Mouse (Mus musculus) hematopoietic stem cell, adult 5-6 weeks (primary cell): ENCODE data around the gene Arap1. TPM values are rescaled to one million over a fixed set of nuclear protein-coding genes. Genes with fewer than 3 reads are reported as not detected.
A peak's percentile ranks its signal among the peaks of the same experiment; 100 is the strongest.

Experiments
- ATAC-seq, 2 experiments: fragments of 125-278 bp in 1 of 2; replicated peaks in 1 of 2; 2 replicates each; pipeline ENCODE4 v1.8.0; 2016 to 2017; ENCODE audit warnings: inconsistent platforms in 2 of 2, mild to moderate bottlenecking in 2 of 2, moderate number of reproducible peaks in 2 of 2, low read depth in 1 of 2, moderate TSS enrichment in 1 of 2; ENCODE audit not compliant: low FRiP score in 2 of 2, poor library complexity in 2 of 2, severe bottlenecking in 2 of 2, insufficient read depth in 1 of 2, low TSS enrichment in 1 of 2
- total RNA-seq: library from RNA; stranded (forward); fragments of 172-1452, 232-1000 nt; gene quantifications from 2 replicates; pipeline ENCODE4 v1.2.3, GENCODE M21; 2017

The Arap1 gene
- total RNA-seq, 1 experiment from 2014 or later: 117 TPM

DNA sequence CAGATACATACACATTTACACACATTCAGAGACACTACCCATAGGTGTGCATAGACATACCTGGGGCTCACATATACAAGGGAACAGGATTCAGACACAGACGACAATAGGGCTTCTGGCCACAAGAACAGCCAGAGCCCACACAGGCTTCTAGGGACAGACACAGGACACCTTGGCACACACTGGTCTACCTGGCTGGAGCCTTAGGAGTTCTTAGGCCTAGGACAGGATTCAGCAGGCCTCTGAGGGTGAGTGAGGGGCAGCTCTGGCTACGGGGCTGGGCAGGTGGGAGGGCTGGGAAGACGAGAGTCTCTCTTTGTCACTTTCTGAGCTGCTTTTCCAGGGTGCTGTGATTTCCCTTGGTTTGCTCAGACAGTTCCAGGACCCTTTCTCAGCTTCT, 30.4 kb downstream of the Arap1 start:
- no peak for ATAC-seq

DNA sequence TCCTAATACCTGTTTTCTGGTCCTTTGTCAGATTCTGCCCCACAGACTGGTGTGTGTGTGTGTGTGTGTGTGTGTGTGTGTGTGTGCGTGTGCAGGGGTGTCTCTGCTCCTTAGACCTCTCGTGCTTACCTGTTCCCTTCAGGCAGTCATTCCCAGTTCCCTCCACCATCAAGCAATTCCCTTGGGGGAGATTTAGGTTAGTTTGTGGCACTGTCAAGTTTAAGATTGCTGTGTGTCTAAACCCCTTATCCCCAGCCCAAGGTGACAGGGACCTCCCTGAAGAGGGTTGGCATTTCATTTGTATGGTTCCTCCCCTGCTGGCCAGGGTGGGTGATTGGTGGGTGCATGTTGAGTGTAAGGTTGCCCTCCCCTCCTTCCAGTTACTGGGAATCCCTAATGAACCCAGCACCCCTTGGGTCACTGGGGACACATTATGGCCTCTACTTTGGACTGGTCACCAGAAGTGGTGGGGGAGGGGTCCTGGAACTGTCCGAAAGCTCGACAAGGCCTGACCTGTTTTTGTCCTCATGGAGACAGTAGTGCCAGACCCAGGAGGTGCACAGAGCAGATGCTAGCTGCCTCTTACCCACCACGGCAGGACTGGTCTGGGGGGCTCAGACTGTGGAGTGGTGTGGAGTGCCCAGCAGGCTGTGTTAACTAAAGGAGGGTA, 31.1 kb downstream of the Arap1 start:
- no peak for ATAC-seq

DNA sequence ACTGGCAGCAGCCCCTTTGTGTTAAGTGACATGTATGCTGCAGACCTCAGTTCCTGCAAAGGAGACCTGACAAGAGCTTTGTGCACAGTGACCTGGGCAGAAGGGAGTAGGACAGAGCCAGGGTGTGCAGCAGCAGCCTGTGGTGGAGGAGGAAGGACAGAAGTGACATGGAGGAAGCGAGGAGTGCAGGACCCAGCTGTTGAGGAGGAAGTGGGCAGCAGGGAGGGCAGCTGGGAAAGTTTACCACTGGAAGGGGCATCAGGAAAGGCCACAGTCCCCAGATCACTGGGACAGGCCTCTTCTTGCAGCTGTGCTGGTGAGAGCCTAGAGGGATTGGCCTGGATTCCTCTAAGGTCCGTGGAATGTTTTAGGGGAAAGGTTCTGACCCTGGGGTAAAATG, 31.9 kb downstream of the Arap1 start:
- peak; percentile 0 to 30; a peak in 2 of 4 replicates for ATAC-seq

DNA sequence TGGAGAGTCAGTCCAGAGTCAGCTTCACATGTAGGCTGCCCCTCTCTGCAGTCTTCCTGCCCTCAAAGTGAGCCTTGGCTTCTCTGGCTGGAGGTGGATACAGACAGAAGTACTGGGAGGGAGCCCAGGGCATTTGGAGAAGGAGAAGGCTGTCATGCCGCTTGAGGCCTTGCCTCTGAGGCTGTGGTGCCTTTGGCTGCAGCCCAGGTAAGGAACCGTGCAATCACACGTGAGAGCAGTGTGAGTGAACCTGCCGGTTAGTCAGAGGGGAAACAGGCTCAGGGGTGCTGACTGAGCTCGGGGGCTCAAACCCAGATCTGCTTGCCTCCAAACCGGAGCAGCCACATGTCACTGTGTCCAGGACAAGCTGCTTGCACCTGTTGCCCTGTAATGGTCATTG, 33.6 kb downstream of the Arap1 start:
- ATAC-seq: no peak

DNA sequence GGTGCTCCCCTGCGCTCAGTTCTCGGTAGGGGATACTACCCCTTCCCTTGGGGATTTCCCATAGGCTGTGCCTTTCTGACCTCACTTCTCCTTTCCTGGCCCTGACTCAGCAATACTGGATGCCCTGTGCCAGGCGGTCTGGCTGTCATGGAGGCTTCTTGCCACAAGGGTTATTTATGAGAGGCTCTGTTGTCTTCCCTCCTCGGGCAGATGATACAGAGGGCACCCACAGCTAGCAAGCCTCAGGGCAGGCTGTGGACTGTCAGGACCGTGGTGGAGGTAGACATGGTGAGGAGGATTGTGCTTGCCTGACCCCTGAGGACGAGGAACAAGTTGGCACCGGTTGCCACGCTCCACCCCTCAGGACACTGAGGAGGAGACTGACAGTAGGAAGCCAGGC, 34.5 kb downstream of the Arap1 start:
- peak; percentile 49 to 66 for ATAC-seq

DNA sequence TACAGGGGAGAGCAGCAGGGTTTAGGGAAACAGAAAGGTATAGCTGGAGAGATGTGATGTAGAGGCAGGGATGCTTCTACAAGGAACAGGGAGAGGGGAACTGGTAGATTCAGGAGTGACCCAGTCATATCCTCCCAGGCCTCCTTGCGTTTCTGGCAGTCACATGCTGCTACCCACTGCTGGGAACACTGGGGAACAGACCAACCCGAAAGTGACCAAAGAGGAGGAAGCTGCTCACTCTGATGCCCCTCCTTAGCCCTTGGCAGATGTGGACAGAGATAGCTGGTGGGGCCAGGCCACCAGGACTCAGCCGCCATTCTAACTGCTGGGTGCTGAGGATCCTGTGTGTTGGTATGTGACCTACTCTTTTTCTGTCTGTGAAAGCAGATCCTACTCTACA, 35.9 kb downstream of the Arap1 start:
- ATAC-seq: no peak

DNA sequence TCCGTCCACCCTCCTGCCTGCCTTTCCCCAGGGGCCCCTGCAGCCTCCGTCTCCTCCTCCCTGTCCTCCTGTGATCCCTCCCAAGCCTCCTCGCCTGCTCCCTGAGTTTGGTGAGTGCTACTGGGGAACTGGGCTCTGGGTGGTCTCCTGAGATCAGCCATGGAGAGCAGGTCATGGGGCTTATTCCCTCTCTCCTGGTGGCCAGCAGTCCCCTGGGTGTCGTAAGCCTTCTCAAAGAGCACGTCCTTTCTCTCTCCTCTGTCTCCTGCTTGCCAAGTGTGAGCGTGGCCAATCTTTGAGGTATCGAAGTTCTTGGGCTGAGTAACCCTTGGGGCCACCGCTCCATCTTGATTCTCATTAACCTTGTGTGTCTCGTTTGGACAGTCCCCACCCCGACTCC, 37.1 kb downstream of the Arap1 start:
- ATAC-seq: no peak

DNA sequence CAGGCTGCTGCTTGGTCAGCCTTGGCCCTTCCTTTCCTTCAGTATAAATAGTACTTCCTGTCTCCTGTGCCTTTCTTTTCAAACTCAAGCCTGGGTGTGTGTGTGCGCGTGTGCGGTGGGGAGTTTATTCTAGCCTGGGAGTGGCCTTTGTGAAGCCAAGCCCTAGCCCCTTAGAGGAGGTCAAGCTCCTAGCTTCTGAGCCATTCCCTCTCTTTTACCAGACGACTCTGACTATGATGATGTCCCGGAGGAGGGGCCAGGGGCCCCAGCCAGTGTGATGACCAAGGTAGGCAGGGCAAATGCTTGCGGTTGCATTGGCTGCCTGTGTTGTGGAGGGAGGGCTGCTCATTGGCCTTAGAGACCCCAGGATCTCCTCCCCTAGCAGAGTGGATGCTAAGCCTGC, 37.5 kb downstream of the Arap1 start:
- no peak for ATAC-seq

GRCm38 (mm10) chr7:101385866-101386452, 38.1 kb downstream of the Arap1 start:
- ATAC-seq: no peak

DNA sequence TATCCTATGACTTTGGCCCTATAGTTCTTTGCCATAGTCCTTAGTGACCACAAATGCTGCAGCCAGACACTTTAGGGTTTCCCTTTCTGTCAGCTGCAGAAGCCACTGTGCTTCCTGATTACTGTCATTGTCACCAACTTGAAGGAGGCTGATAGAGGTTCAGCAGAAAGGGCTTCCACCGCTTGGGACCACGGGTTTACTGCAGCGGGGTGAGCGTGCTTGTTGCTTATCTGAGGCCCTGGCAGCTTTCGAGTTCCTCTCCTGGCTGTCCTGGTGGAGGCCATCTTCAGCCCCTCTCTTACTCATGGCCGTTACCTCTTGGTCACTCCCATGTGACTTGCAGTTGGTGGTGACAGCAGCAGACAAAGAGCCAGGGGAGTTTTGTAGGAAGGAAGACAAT, 41.4 kb downstream of the Arap1 start:
- no peak for ATAC-seq

GRCm38 (mm10) chr7:101391909-101392479, 44.1 kb downstream of the Arap1 start:
- ATAC-seq: no peak

- no peak for ATAC-seq
Measured at GRCm38 (mm10) chr7:101393015-101393414, 45.1 kb downstream of the Arap1 start.

DNA sequence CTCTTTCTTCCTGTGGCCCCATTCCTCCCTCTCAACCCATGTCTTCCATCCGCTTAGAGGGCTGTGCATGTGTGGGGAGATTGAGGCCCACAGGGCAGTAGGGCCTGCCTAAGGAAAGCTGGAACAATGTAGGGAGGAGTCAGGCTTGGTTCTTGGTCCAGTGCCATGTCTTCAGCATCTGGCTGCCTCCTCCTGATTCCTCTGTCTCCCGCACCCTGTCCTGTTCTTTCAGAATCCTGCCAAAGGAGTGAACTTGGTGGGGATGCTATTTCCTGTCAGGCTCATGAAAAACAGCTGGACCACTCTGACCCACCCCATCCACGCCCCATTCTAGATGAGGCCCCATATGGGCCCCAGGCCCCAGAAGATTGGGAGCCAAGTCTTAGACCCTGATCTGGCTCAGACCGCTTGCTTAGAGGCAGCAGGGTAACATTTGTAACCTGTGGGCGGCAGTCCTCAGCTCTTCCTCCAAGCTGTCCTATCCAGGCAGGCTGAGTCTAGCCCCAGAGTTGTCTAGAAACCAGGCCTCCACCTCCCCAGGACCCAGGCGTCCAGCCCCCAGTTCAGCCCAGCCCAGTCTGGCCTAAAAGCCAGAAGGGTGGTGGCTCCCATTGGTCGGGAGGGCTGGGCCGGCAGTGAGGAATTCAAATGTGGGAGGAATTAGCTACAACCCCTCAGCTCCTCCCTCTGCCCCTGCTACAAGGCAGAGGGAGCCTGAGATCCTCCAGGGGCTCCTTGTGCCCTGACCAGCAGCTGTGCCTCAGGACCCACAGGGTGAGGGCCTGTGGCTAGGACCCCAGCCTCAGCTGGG, 46.0 kb downstream of the Arap1 start:
- ATAC-seq: no peak

GRCm38 (mm10) chr7:101394569-101394968, 46.7 kb downstream of the Arap1 start:
- ATAC-seq: no peak

- no peak for ATAC-seq
Measured at GRCm38 (mm10) chr7:101395471-101395870, 47.6 kb downstream of the Arap1 start.

- no peak for ATAC-seq
Measured at GRCm38 (mm10) chr7:101397175-101397574, 49.3 kb downstream of the Arap1 start.

- no peak for ATAC-seq
Measured at GRCm38 (mm10) chr7:101401510-101401909, 53.6 kb downstream of the Arap1 start.

DNA sequence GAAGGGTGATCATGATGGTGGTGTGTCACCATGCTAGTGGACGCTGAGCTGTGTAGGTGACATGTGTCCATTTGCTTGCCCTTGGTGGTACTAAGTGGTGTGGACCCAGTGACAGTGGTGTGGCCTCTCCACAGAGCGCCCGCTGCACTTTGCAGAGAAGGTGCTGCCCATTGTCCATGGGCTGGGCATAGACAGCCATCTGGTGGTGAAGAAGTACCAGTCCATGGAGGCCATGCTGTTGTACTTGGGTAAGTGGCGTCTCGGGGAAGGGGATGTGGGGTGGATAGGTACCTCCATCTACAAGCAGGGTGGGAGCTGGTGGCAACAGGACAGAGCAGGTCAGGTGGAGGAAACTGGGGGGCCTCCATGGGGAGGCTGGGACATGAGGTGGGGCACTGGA, 56.0 kb downstream of the Arap1 start:
- ATAC-seq: no peak
